Mouse (Mus musculus): ENCODE results near the gene Cfap206.
A peak's percentile ranks its signal among the peaks of the same experiment; 100 is the strongest.
"Not testable (repeated sequence)": the region's sequence is repeated elsewhere in the genome, so short reads cannot be mapped to it uniquely, and the experiment has no call there.

The Cfap206 gene

GRCm38 (mm10) chr4:34729851-34730341, at the start of gene Cfap206:
Gene Cfap206 (minus strand): TSS chr4:34730206.
- peak; percentile 85 for DNase-seq (ENCODE audit: low spot score)

- peak; percentile 96 for DNase-seq (ENCODE audit: low spot score)
These were observed 47.9 kb upstream of the Cfap206 start, which contains the start of gene Smim8 for GRCm38 (mm10) chr4:34777677-34778527. Gene Smim8 (minus strand): TSS chr4:34778423.

GRCm38 (mm10) chr4:34771652-34772371, 41.8 kb upstream of the Cfap206 start:
- peak; percentile 52 for DNase-seq (ENCODE audit: low spot score)

DNA sequence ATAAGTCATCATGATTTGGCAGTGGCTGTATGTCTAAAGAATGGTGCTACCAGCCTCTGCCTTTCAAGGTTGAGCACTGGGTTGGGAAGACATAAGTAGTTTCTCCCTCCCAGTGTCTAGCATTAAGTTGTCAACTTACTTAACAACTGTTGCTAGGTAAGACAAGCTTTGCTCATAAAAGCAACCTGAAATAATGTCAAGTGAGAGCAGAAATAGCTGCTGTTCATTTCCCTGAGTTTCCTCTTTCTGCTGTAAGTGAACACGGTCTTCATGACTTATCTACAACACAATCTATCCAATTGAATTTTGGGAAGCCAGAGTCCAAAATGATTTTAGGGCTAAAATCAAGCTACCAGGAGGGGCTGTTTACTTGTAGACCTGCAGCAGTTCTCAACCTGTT, 26.2 kb upstream of the Cfap206 start, which contains the start of gene Gm136:
Gene Gm136, minus strand, starts transcription at position 101 of the 400 bp plus-strand sequence.
- DNase-seq (ENCODE audit: low spot score), result no peak

DNA sequence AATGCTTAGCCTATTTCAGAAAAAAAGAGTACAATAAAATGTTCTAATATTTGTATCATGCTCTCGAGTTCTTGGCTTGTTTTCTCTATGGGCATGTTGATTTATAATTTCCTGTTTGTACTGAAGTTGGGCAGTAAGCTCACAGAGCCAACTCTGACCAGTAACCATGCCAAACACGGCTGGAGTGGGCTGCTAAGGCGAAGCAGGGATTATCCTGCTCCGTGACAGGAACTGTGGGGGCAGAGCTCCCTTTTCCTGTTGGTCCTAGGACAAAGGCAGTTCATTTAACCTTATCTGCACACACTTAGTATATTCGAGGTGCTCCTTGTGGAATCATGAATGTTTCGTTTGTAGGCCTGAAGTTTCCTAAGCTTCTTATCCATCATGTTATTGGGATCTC, 19.2 kb upstream of the Cfap206 start:
- no peak for DNase-seq (ENCODE audit: low spot score)

DNA sequence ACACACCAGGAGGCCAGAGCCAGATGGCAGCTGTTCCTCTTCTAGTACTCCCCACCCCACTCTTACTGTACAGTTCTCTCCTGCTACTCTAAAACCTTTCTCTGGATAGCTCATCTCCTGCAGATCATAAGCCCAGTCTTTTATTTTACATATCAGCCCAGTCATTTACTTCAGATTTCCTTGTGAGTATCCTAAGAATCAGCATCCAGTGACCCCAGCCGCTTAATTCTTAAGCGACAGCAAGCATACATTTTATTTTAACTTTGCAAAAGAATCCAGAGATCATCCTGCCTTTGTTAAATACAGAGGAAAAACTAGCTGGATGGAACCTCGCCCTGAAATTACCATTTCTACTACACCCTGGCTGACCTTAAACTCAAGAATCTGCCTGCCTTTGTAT, 4.5 kb upstream of the Cfap206 start:
- DNase-seq (ENCODE audit: low spot score), result no peak

GRCm38 (mm10) chr4:34733415-34733814, 3.4 kb upstream of the Cfap206 start:
- DNase-seq (ENCODE audit: low spot score), result not testable (repeated sequence)

GRCm38 (mm10) chr4:34725710-34726109, 4.3 kb downstream of the Cfap206 start:
- DNase-seq (ENCODE audit: low spot score), result not testable (repeated sequence)

DNA sequence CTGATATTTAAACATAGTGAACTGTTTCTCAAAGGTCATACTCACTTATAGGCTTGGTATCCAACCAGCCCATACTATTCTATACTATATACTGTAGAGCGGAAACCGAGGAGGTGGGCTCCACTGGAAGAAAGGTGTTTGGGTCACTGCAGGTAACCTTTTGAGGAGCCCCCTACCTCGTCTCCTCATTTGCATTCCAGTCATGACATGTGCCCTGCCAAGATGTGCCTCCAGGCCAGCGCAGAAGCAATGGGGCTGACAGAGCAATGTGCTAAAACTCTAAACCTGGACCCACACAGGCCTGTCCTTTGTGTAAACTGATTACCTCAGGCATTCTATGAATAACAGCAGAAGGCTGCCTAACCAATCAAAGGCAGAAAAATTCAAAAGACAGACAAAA, 5.7 kb downstream of the Cfap206 start:
- DNase-seq (ENCODE audit: low spot score), result no peak

GRCm38 (mm10) chr4:34723186-34723585, 6.8 kb downstream of the Cfap206 start:
- DNase-seq (ENCODE audit: low spot score), result no peak

DNA sequence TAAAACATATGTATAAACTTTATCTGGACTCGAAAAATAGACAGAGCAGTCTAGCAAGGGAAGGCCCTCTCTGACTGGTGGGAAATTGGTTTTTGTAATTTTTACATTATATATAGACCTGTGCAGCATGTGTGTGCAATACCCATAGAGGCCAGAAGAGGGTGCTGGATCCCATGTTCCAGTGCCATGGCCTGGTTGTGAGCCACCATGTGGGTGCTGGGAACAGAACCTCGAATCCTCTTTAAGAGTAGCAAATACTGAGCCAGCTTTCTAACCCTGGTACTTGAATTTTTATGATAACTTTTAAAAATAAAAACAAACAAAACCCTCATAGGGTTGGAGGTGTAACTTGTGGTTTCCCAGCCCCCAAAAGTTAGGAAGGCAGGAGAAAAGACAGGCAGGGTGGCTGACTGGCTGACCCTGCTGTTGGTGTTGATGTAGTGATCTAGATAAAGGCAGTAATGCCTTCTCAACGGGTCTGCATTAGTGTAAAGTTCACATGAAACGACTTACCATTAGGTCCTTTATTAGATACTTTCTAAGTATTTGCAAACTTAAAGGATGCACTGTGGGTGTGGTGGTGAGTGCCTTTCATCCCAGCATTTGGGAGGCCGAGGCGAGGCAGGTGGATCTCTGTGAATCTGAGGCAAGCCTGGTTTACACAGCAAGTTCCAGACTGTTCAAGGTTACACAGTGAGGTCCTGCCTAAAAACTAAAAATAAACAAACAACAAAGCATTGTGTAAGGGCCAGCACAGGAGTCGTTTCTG, 9.7 kb downstream of the Cfap206 start:
- DNase-seq (ENCODE audit: low spot score), result no peak

- DNase-seq (ENCODE audit: low spot score), result no peak
These were observed 10.6 kb downstream of the Cfap206 start for GRCm38 (mm10) chr4:34719421-34719820.

DNA sequence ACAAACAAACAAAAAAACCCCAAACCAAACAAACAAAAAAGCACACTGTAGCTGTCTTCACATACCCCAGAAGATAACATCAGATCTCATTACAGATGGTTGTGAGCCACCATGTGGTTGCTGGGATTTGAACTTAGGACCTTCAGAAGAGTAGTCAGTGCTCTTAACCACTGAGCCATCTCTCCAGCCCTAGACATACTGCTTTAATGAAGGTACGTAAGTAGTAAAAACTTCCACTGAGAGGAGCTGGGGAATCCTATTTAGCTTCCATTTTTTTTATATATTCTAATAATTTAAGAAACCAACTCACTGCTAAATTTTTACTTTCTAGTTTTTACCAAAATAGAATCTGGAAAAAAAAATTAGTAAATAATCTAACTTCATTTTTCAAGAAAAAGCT, 14.9 kb downstream of the Cfap206 start:
- no peak for DNase-seq (ENCODE audit: low spot score)

DNA sequence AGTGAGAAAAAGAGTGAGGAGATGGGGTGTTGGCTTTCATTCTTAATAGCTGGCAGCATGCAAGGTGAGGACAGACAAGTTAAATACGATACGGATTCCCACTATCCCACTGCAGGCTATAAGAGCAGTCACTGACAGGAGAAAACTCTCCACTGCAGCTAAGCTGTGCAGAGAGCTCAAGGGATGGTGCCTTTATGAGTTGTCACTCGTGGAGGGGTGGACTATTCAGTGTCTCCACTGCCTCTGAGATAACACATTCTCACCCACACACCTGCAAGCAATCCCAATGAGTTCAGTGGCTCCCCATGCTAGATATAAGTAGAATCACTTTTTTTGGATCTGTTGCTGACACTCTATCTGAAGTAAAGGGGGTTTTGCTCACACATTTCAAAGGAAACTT, 21.9 kb downstream of the Cfap206 start:
- DNase-seq (ENCODE audit: low spot score), result no peak

- DNase-seq (ENCODE audit: low spot score), result no peak
These were observed 22.8 kb downstream of the Cfap206 start for GRCm38 (mm10) chr4:34707248-34707647.

DNA sequence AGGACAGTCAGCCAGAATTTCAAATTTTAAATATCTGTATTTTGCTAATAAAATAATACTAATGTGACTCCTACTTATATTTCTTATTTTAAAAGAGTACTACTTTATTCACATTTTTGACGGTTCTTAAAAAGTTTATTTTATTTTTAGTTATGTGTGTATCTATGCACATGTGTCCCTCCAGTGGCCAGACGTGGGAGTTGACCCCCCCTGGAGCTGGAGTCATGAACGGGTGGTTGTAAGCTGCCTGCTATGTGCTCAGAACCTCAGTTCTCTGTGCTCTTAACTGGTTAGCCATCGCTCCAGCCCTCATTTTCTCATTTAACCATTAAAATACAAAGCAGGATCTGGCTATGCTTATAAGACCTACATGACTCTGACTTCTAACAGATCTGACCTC, 27.0 kb downstream of the Cfap206 start:
- DNase-seq (ENCODE audit: low spot score), result no peak

- no peak for DNase-seq (ENCODE audit: low spot score)
These were observed 27.8 kb downstream of the Cfap206 start for GRCm38 (mm10) chr4:34702231-34702630.

- peak; percentile 64 for DNase-seq (ENCODE audit: low spot score)
These were observed 28.5 kb downstream of the Cfap206 start for GRCm38 (mm10) chr4:34701528-34701927.

- DNase-seq (ENCODE audit: low spot score), result no peak
These were observed 42.0 kb downstream of the Cfap206 start for GRCm38 (mm10) chr4:34688021-34688420.

DNA sequence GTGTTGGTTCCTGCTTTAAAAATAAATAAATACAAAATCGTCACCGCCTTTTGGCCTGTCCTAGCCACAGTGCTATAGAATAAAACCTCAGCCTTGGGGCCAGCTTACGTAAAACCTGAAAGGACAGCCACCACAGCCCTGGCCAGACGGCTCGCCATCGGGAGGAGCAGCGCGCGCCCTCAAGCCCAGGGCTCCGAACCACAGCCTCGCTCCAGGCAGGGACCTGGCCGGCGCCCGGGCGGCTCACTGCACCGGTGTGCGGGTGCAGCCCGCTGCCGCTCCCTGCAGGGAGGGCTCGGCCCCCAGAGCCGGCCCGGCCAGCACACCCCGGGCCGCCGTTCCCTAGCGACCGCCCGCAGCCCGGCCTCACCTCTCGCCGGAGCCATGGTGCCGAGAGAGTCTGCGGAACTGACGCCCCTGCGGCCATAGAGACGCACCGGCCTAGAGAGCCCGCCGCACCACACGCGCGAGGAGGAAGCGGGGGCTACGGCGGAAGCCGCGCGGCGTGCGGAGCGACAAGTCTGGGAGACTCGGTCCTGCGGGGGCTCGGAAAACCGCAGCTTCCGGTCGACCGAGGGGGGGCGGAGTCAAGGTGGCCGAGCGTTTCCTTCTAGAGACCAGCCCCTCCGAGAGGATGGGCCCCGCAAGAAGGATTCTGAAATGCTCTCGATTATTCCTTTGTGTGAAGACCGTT, 43.0 kb downstream of the Cfap206 start, which contains the start of gene Slc35a1:
Gene Slc35a1, minus strand, starts transcription at position 565 of the 694 bp plus-strand sequence.
- DNase-seq (ENCODE audit: low spot score), result peak; percentile 94

DNA sequence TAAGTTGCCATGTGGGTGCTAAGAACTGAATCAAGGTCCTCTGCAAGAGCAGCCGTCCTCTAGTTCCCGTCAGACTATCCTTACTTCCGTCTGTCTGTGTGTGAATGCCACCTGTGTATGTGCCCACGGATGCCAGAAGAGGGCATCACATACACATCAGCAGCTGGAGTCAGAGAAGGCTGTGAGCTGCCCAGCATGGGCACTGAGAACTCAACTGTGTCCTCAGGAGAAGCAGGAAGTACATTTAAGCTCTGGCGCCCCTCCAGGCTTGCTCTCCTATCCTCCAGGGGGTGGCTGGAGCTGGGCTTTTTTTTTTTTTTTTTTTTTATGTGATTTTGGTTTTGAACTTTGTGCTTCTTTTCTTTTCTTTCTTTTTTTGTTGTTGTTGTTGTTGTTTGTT, 49.5 kb downstream of the Cfap206 start:
- no peak for DNase-seq (ENCODE audit: low spot score)
